Mouse (Mus musculus) macrophage (primary cell): Measurements from ENCODE around the gene Madcam1. TPM values are rescaled to one million over a fixed set of nuclear protein-coding genes. Genes with fewer than 3 reads are reported as not detected.

ENCODE experiments used
- H3K27ac ChIP-seq: fragments of 350-480 bp; formaldehyde crosslinking; 2 replicates; pipeline ENCODE4 v1.9.0; 2021
- H3K36me3 ChIP-seq: fragments of 350-480 bp; formaldehyde crosslinking; 2 replicates; pipeline ENCODE4 v1.9.0; 2021; ENCODE audit errors: inconsistent target
- H3K4me3 ChIP-seq: fragments of 350-480 bp; formaldehyde crosslinking; 2 replicates; pipeline ENCODE4 v1.9.0; 2021; ENCODE audit errors: inconsistent target
- H3K79me2 ChIP-seq: fragments of 350-480 bp; formaldehyde crosslinking; 2 replicates; pipeline ENCODE4 v1.9.0; 2021; ENCODE audit errors: inconsistent target
- WGBS: methylation state at CpG from one replicate; pipeline ENCODE4 v1.1.7; 2026; ENCODE audit warnings: inconsistent platforms; ENCODE audit not compliant: missing documents; 5-methylcytosine and 5-hydroxymethylcytosine counted together
- polyA plus RNA-seq: library from polyadenylated mRNA; stranded (reverse); fragments of 250-400 nt; gene quantifications from 3 replicates; pipeline ENCODE4 v1.2.4, GENCODE M21; 2018; ENCODE audit warnings: inconsistent platforms
- total RNA-seq, 78 experiments: library from RNA; depleted of rRNA; stranded (reverse); fragments of 250-400 nt; gene quantifications; 1 replicate in 9 of 78; 2 replicates in 24 of 78; 3 replicates in 43 of 78; 4 replicates in 2 of 78; pipeline ENCODE4 v1.2.4; 2018; ENCODE audit warnings: inconsistent platforms in 56 of 78

Gene Madcam1
- total RNA-seq (2018; cell fraction: chromatin; rRNA removed): not detected
- total RNA-seq (2018; cell fraction: cytosol; rRNA removed): not detected
- total RNA-seq (2018; cell fraction: nucleus; rRNA removed): not detected
- polyA plus RNA-seq: not detected in 3 replicates

GRCm38 (mm10) chr10:79664131-79664665 lies at the start of gene Madcam1:
Madcam1 (plus strand) TSS chr10:79664559.
- no peaks in the 10 kb centered on the region for H3K79me2 ChIP-seq
- no peak within 1 kb of the TSS for H3K27ac ChIP-seq
- H3K36me3 ChIP-seq: no peaks in the 10 kb centered on the region
- no peak within 1 kb of the TSS for H3K4me3 ChIP-seq
- WGBS: 29% methylated on average over 13 of the region's 13 CpGs

- no peak overlapping the region for H3K27ac ChIP-seq
- no peaks in the 10 kb centered on the region for H3K36me3 ChIP-seq
- no peaks in the 10 kb centered on the region for H3K79me2 ChIP-seq
- WGBS: 39% methylated on average over 8 of the region's 8 CpGs
- no peak overlapping the region for H3K4me3 ChIP-seq
Measured at GRCm38 (mm10) chr10:79615860-79616259, 48.5 kb upstream of the Madcam1 start.

- WGBS: 84% methylated on average over 5 of the region's 5 CpGs
- H3K4me3 ChIP-seq: no peak overlapping the region
- H3K36me3 ChIP-seq: no peaks in the 10 kb centered on the region
- H3K27ac ChIP-seq: no peak overlapping the region
- H3K79me2 ChIP-seq: no peaks in the 10 kb centered on the region
Measured at GRCm38 (mm10) chr10:79616376-79616775, 48.0 kb upstream of the Madcam1 start.

GRCm38 (mm10) chr10:79623950-79624349 lies 40.4 kb upstream of the Madcam1 start:
- 75% methylated on average over 12 of the region's 12 CpGs for WGBS
- no peak overlapping the region for H3K27ac ChIP-seq
- no peaks in the 10 kb centered on the region for H3K36me3 ChIP-seq
- H3K4me3 ChIP-seq: no peak overlapping the region
- no peaks in the 10 kb centered on the region for H3K79me2 ChIP-seq

- 92% methylated on average over 9 of the region's 9 CpGs for WGBS
- no peak overlapping the region for H3K4me3 ChIP-seq
- no peaks in the 10 kb centered on the region for H3K79me2 ChIP-seq
- H3K27ac ChIP-seq: no peak overlapping the region
- H3K36me3 ChIP-seq: no peaks in the 10 kb centered on the region
Measured at GRCm38 (mm10) chr10:79625398-79625797, 39.0 kb upstream of the Madcam1 start.

GRCm38 (mm10) chr10:79626156-79626555 lies 38.2 kb upstream of the Madcam1 start:
- Histone ChIP-seq H3K27ac (no peak overlapping the region), H3K4me3 (no peak overlapping the region), H3K36me3 (no peaks in the 10 kb centered on the region), H3K79me2 (no peaks in the 10 kb centered on the region)
- 84% methylated on average over 9 of the region's 10 CpGs for WGBS

GRCm38 (mm10) chr10:79628377-79628776 lies 36.0 kb upstream of the Madcam1 start:
- H3K79me2 ChIP-seq: no peaks in the 10 kb centered on the region
- no peak overlapping the region for H3K27ac ChIP-seq
- no peak overlapping the region for H3K4me3 ChIP-seq
- WGBS: 79% methylated on average over 4 of the region's 5 CpGs
- H3K36me3 ChIP-seq: no peaks in the 10 kb centered on the region

- 88% methylated on average over 4 of the region's 4 CpGs for WGBS
- Histone ChIP-seq H3K27ac (no peak overlapping the region), H3K36me3 (no peaks in the 10 kb centered on the region), H3K79me2 (no peaks in the 10 kb centered on the region), H3K4me3 (no peak overlapping the region)
Measured at GRCm38 (mm10) chr10:79631432-79631831, 32.9 kb upstream of the Madcam1 start.

GRCm38 (mm10) chr10:79633006-79633777 lies 31.2 kb upstream of the Madcam1 start:
- H3K36me3 ChIP-seq: no peaks in the 10 kb centered on the region
- no peaks in the 10 kb centered on the region for H3K79me2 ChIP-seq
- no peak overlapping the region for H3K4me3 ChIP-seq
- 57% methylated on average over 17 of the region's 17 CpGs for WGBS
- H3K27ac ChIP-seq: peak overlapping the region; percentile 61

GRCm38 (mm10) chr10:79636287-79636686 lies 28.1 kb upstream of the Madcam1 start:
- H3K79me2 ChIP-seq: no peaks in the 10 kb centered on the region
- H3K27ac ChIP-seq: no peak overlapping the region
- 90% methylated on average over 8 of the region's 8 CpGs for WGBS
- no peak overlapping the region for H3K4me3 ChIP-seq
- H3K36me3 ChIP-seq: no peaks in the 10 kb centered on the region

GRCm38 (mm10) chr10:79637128-79638110 lies 26.9 kb upstream of the Madcam1 start, which contains the start of gene Shc2:
Shc2 (minus strand) TSS chr10:79637918.
- Histone ChIP-seq H3K27ac (no peak within 1 kb of the TSS), H3K36me3 (no peaks in the 10 kb centered on the region), H3K4me3 (no peak within 1 kb of the TSS), H3K79me2 (no peaks in the 10 kb centered on the region)
- 2% methylated on average over 98 of the region's 116 CpGs for WGBS

GRCm38 (mm10) chr10:79638486-79639204 lies 25.7 kb upstream of the Madcam1 start:
- Histone ChIP-seq H3K4me3 (no peak overlapping the region), H3K36me3 (no peaks in the 10 kb centered on the region), H3K79me2 (no peaks in the 10 kb centered on the region), H3K27ac (no peak overlapping the region)
- WGBS: 25% methylated on average over 19 of the region's 23 CpGs

- Histone ChIP-seq H3K36me3 (no peaks in the 10 kb centered on the region), H3K27ac (no peak within 1 kb of the TSS), H3K79me2 (no peaks in the 10 kb centered on the region), H3K4me3 (no peak within 1 kb of the TSS)
- 82% methylated on average over 8 of the region's 8 CpGs for WGBS
Measured at GRCm38 (mm10) chr10:79645711-79646110, 18.6 kb upstream of the Madcam1 start, which contains the start of gene Odf3l2. Odf3l2 (minus strand) TSS chr10:79645738.
